In the genomic region with DNA sequence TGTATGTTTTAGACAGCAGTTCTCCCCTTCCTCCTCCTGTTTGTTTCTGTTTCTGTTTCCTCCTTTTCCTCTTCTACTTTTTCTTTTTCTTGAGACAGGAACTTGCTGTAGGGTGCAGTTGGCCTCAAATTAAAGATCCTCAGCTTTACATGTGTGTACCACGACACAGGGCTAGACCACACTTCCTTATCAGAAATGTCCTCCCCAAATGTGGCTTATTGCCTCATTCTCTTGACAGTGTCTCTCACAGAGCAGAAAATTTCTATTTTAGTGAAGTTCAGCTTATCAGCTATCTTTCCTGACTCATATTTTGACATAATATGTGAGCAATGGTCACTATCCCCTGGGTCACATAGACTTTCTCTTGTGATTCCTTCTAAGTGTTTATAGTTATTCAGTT, we compare ENCODE assay signal across 21 mouse cellular contexts. TPM values are rescaled to one million over a fixed set of nuclear protein-coding genes. Genes with fewer than 3 reads are reported as not detected.
A peak's percentile ranks its signal among the peaks of the same experiment; 100 is the strongest.
DNase-seq lines count a peak whose midpoint lies in the region; ATAC-seq and TF ChIP-seq lines count a peak whose summit lies in the region.
"Had no signal": no experiment of that assay in that cellular context is flagged by ENCODE, and none has a peak within 500 bp of the region (broad histone marks: within the 10 kb centered on the region; RNA-seq: fewer than 3 reads in every experiment).

No protein-coding gene starts in this region.

- 0 out of 2 replicates have a peak, but pooled peaks cover 5% of the 10 kb centered on the region for H3K4me1 ChIP-seq in liver, embryonic 12.5 days
- H3K4me1 ChIP-seq in liver, postnatal 0 days (ENCODE audit: insufficient read depth): no peaks in the 10 kb centered on the region
- peaks cover 62% of the 10 kb centered on the region for H3K4me1 ChIP-seq in megakaryocyte, embryonic 14.5 days
- H3K4me1 ChIP-seq in hindbrain, embryonic 12.5 days: no peaks in the 10 kb centered on the region
- no peaks in the 10 kb centered on the region for H3K4me1 ChIP-seq in forebrain, embryonic 15.5 days
- H3K4me1 ChIP-seq: embryonic facial prominence, embryonic 12.5 days; embryonic facial prominence, embryonic 15.5 days; heart, embryonic 12.5 days; heart, embryonic 15.5 days; hindbrain, embryonic 15.5 days had no signal

- no peaks in the 10 kb centered on the region for H3K9me3 ChIP-seq in liver, embryonic 12.5 days (replicated peaks)
- H3K9me3 ChIP-seq in liver, postnatal 0 days (ENCODE audit: low read length): no peaks in the 10 kb centered on the region
- H3K9me3 ChIP-seq in megakaryocyte, embryonic 14.5 days: no peaks in the 10 kb centered on the region
- no peaks in the 10 kb centered on the region for H3K9me3 ChIP-seq in hindbrain, embryonic 12.5 days (replicated peaks)
- no peaks in the 10 kb centered on the region for H3K9me3 ChIP-seq in forebrain, embryonic 15.5 days
- H3K9me3 ChIP-seq: embryonic facial prominence, embryonic 12.5 days; embryonic facial prominence, embryonic 15.5 days; heart, embryonic 12.5 days; heart, embryonic 15.5 days; hindbrain, embryonic 15.5 days had no signal

- no peak for TF ChIP-seq EP300 in liver, postnatal 0 days (IDR thresholded peaks at IDR 0.05; ENCODE audit: low read depth)

- no peak for DNase-seq in liver, postnatal 0 days
- no peak for DNase-seq in T-cell, adult 2 months (ENCODE audit: low spot score)
- DNase-seq: adrenal gland, postnatal 10 days; adrenal gland, postnatal 36 days; cerebellum, adult 18-20 months; cerebellum, adult 9-10 months; cerebellum, postnatal 14 days; gastrocnemius, postnatal 25 days; heart, postnatal 10 days; heart, postnatal 36 days had no signal

- peak overlapping the region; percentile 12; the same call in 1 of the 2 replicates for H3K27ac ChIP-seq in liver, embryonic 12.5 days
- H3K27ac ChIP-seq in liver, postnatal 0 days (ENCODE audit: low read depth): no peak overlapping the region
- H3K27ac ChIP-seq in hindbrain, embryonic 12.5 days: no peak overlapping the region
- H3K27ac ChIP-seq in forebrain, embryonic 15.5 days (replicated peaks): no peak overlapping the region
- H3K27ac ChIP-seq: embryonic facial prominence, embryonic 12.5 days; embryonic facial prominence, embryonic 15.5 days; heart, embryonic 15.5 days; hindbrain, embryonic 15.5 days had no signal

- 12% methylated on average over 1 of the region's 1 CpGs for WGBS in liver, embryonic 12.5 days (ENCODE audit: insufficient replicate concordance)
- WGBS in liver, postnatal 0 days (ENCODE audit: insufficient replicate concordance): 29% methylated on average over 1 of the region's 1 CpGs
- 89% methylated on average over 1 of the region's 1 CpGs for WGBS in hindbrain, embryonic 12.5 days
- 85% methylated on average over 1 of the region's 1 CpGs for WGBS in forebrain, embryonic 15.5 days

- H3K9ac ChIP-seq in liver, embryonic 12.5 days: no peak overlapping the region
- H3K9ac ChIP-seq in liver, postnatal 0 days (replicated peaks): no peak overlapping the region
- no peak overlapping the region for H3K9ac ChIP-seq in hindbrain, embryonic 12.5 days
- H3K9ac ChIP-seq in forebrain, embryonic 15.5 days (replicated peaks): no peak overlapping the region
- H3K9ac ChIP-seq: embryonic facial prominence, embryonic 12.5 days; embryonic facial prominence, embryonic 15.5 days; heart, embryonic 12.5 days; heart, embryonic 15.5 days; hindbrain, embryonic 15.5 days had no signal

- H3K4me3 ChIP-seq in liver, embryonic 12.5 days: no peak overlapping the region
- no peak overlapping the region for H3K4me3 ChIP-seq in liver, postnatal 0 days (ENCODE audit: low read depth, low read length)
- peak overlapping the region; percentile 82 for H3K4me3 ChIP-seq in megakaryocyte, embryonic 14.5 days (replicated peaks)
- H3K4me3 ChIP-seq in hindbrain, embryonic 12.5 days: no peak overlapping the region
- no peak overlapping the region for H3K4me3 ChIP-seq in forebrain, embryonic 15.5 days
- H3K4me3 ChIP-seq: embryonic facial prominence, embryonic 12.5 days; embryonic facial prominence, embryonic 15.5 days; heart, embryonic 12.5 days; heart, embryonic 15.5 days; hindbrain, embryonic 15.5 days had no signal

- TF ChIP-seq CTCF in liver, postnatal 0 days (IDR thresholded peaks at IDR 0.05; ENCODE audit: low read depth): no peak

- H3K27me3 ChIP-seq in liver, embryonic 12.5 days (replicated peaks): no peaks in the 10 kb centered on the region
- no peaks in the 10 kb centered on the region for H3K27me3 ChIP-seq in liver, postnatal 0 days (ENCODE audit: insufficient read depth, low read length)
- no peaks in the 10 kb centered on the region for H3K27me3 ChIP-seq in megakaryocyte, embryonic 14.5 days (replicated peaks)
- H3K27me3 ChIP-seq in hindbrain, embryonic 12.5 days: no peaks in the 10 kb centered on the region
- no peaks in the 10 kb centered on the region for H3K27me3 ChIP-seq in forebrain, embryonic 15.5 days
- H3K27me3 ChIP-seq: embryonic facial prominence, embryonic 12.5 days; embryonic facial prominence, embryonic 15.5 days; heart, embryonic 12.5 days; heart, embryonic 15.5 days; hindbrain, embryonic 15.5 days had no signal

- ATAC-seq in liver, embryonic 12.5 days: no peak; the same call in 1 of the 2 replicates
- no peak for ATAC-seq in liver, postnatal 0 days
- ATAC-seq in granulocyte monocyte progenitor cell, adult 5-6 weeks (replicated peaks; ENCODE audit: poor library complexity, severe bottlenecking): peak; percentile 97
- no peak for ATAC-seq in hindbrain, embryonic 12.5 days (ENCODE audit: low FRiP score)
- ATAC-seq in forebrain, embryonic 15.5 days (replicated peaks): no peak
- ATAC-seq: forebrain, embryonic 14.5 days had no signal

- no peaks in the 10 kb centered on the region for H3K36me3 ChIP-seq in liver, embryonic 12.5 days
- H3K36me3 ChIP-seq in liver, postnatal 0 days (replicated peaks; ENCODE audit: insufficient read depth, low read length): no peaks in the 10 kb centered on the region
- H3K36me3 ChIP-seq in megakaryocyte, embryonic 14.5 days (replicated peaks; ENCODE audit: low read length): no peaks in the 10 kb centered on the region
- no peaks in the 10 kb centered on the region for H3K36me3 ChIP-seq in hindbrain, embryonic 12.5 days
- H3K36me3 ChIP-seq in forebrain, embryonic 15.5 days: no peaks in the 10 kb centered on the region
- H3K36me3 ChIP-seq: embryonic facial prominence, embryonic 12.5 days; embryonic facial prominence, embryonic 15.5 days; heart, embryonic 12.5 days; heart, embryonic 15.5 days; hindbrain, embryonic 15.5 days had no signal

- H3K4me2 ChIP-seq in liver, embryonic 12.5 days: no peak overlapping the region
- H3K4me2 ChIP-seq in liver, postnatal 0 days (ENCODE audit: low read depth, low read length): no peak overlapping the region
- H3K4me2 ChIP-seq in hindbrain, embryonic 12.5 days (replicated peaks): no peak overlapping the region
- H3K4me2 ChIP-seq in forebrain, embryonic 15.5 days (replicated peaks): no peak overlapping the region
- H3K4me2 ChIP-seq: embryonic facial prominence, embryonic 12.5 days; embryonic facial prominence, embryonic 15.5 days; heart, embryonic 12.5 days; heart, embryonic 15.5 days; hindbrain, embryonic 15.5 days had no signal

RNA-seq across cellular contexts. Expression of gene Slc24a3, which starts 17.1 kb away (rescaled TPM):
- 1.6 and 1.7 TPM in 2 replicates for polyA plus RNA-seq in liver, embryonic 12.5 days (2016; fragmentation: Nextera tagmentation; extraction: Ambion mirVana)
- 0.40 TPM in 2 replicates for polyA plus RNA-seq in liver, postnatal 0 days (2015; fragmentation: Nextera tagmentation; extraction: Ambion mirVana)
- 0.75 and 4.6 TPM in 2 replicates for total RNA-seq in granulocyte monocyte progenitor cell, adult 5-6 weeks (2014; fragmentation: Nextera tagmentation)
- 3.0 and 3.1 TPM in 2 replicates for total RNA-seq in granulocyte monocyte progenitor cell, adult 5-6 weeks (2017)
- polyA plus RNA-seq in megakaryocyte, embryonic 14.5 days (2012; ENCODE audit: insufficient read depth, low replicate concordance): 66.1 and 106 TPM in 2 replicates
- polyA plus RNA-seq in hindbrain, embryonic 12.5 days (2016; fragmentation: Nextera tagmentation; extraction: Ambion mirVana): 3.0 and 3.5 TPM in 2 replicates
- 5.5 and 5.9 TPM in 2 replicates for polyA plus RNA-seq in forebrain, embryonic 15.5 days (2015; fragmentation: Nextera tagmentation; extraction: Ambion mirVana)
